Mouse (Mus musculus) CH12.LX (cell line): ENCODE results near the gene Gtf2a2. TPM values are rescaled to one million over a fixed set of nuclear protein-coding genes. Genes with fewer than 3 reads are reported as not detected.
A peak's percentile ranks its signal among the peaks of the same experiment; 100 is the strongest.

Experiments
- DNase-seq: peaks from one replicate; pipeline ENCODE4 v3.0.0-alpha.2; 2013; ENCODE audit errors: extremely low read depth
- H3K27ac ChIP-seq: 2 replicates; pipeline ENCODE4 v1.5.1; 2012; ENCODE audit warnings: low read depth, mild to moderate bottlenecking, control low read depth, moderate library complexity; ENCODE audit not compliant: insufficient read depth
- H3K27me3 ChIP-seq: replicated peaks from 2 replicates; pipeline ENCODE3; 2012; ENCODE audit warnings: inconsistent platforms
- H3K36me3 ChIP-seq, 2 experiments: replicated peaks in 1 of 2; 2 replicates each; pipeline versions ENCODE3 to v1.6.1; 2012; ENCODE audit warnings: inconsistent platforms in 1 of 2, low read length in 1 of 2, mild to moderate bottlenecking in 1 of 2, mixed read lengths in 1 of 2, moderate library complexity in 1 of 2; ENCODE audit not compliant: control insufficient read depth in 1 of 2, insufficient read depth in 1 of 2
- H3K4me1 ChIP-seq, 2 experiments: 2 replicates each; pipeline ENCODE4 v1.6.1; 2012; ENCODE audit warnings: inconsistent platforms in 1 of 2, moderate library complexity in 1 of 2; ENCODE audit not compliant: insufficient read depth in 2 of 2, control insufficient read depth in 1 of 2
- H3K4me2 ChIP-seq: 2 replicates; pipeline ENCODE4 v1.6.1; 2012; ENCODE audit warnings: low read depth, mild to moderate bottlenecking, control low read depth; ENCODE audit not compliant: poor library complexity, insufficient read depth, severe bottlenecking
- H3K4me3 ChIP-seq, 3 experiments: fragments of 150-350 bp in 1 of 3; sonication (generic) in 1 of 3; replicated peaks in 1 of 3; 2 replicates each; pipeline versions ENCODE3 to v1.5.1; 2011 to 2012; ENCODE audit warnings: low read depth in 2 of 3, low read length in 2 of 3, mild to moderate bottlenecking in 2 of 3, moderate library complexity in 2 of 3, control low read depth in 1 of 3, improper control_type of control experiment in 1 of 3, inconsistent platforms in 1 of 3, mixed read lengths in 1 of 3; ENCODE audit not compliant: poor library complexity in 1 of 3
- H3K79me2 ChIP-seq: replicated peaks from 2 replicates; pipeline ENCODE4 v1.6.1; 2012; ENCODE audit warnings: mild to moderate bottlenecking, moderate library complexity; ENCODE audit not compliant: control insufficient read depth, poor library complexity, insufficient read depth, severe bottlenecking; ENCODE audit errors: extremely low read depth
- H3K9ac ChIP-seq: 2 replicates; pipeline ENCODE4 v1.6.1; 2012; ENCODE audit warnings: low read depth, mild to moderate bottlenecking, control low read depth, moderate library complexity; ENCODE audit not compliant: insufficient read depth
- H3K9me3 ChIP-seq: replicated peaks from 2 replicates; pipeline ENCODE3; 2012; ENCODE audit warnings: low read length, inconsistent platforms, mixed read lengths
- BHLHE40 ChIP-seq: IDR thresholded peaks from 2 replicates; pipeline ENCODE4 v1.6.1; 2011; ENCODE audit warnings: mild to moderate bottlenecking, low read depth, low read length, improper control_type of control experiment
- CTCF ChIP-seq, 2 experiments: IDR thresholded peaks in 1 of 2; conservative IDR thresholded peaks in 1 of 2; 2 replicates each; pipeline ENCODE4 v1.5.1; 2011 to 2012; ENCODE audit warnings: low read depth in 2 of 2, low read length in 2 of 2, improper control_type of control experiment in 1 of 2, inconsistent platforms in 1 of 2, mild to moderate bottlenecking in 1 of 2, moderate library complexity in 1 of 2
- E2F4 ChIP-seq: IDR thresholded peaks from 2 replicates; pipeline ENCODE4 v1.6.1; 2011; ENCODE audit warnings: low read depth, low read length, improper control_type of control experiment; ENCODE audit not compliant: insufficient replicate concordance
- EP300 ChIP-seq: IDR thresholded peaks from 2 replicates; pipeline ENCODE4 v1.6.1; 2011; ENCODE audit warnings: low read length, improper control_type of control experiment
- ETS1 ChIP-seq: conservative IDR thresholded peaks from 2 replicates; pipeline ENCODE4 v1.6.1; 2012; ENCODE audit warnings: low read depth, mild to moderate bottlenecking, inconsistent platforms, low read length, improper control_type of control experiment, moderate library complexity
- IRF4 ChIP-seq: IDR thresholded peaks from 2 replicates; pipeline ENCODE4 v1.6.1; 2014; ENCODE audit warnings: low read depth, mild to moderate bottlenecking, inconsistent platforms, low read length, improper control_type of control experiment
- JUND ChIP-seq: conservative IDR thresholded peaks from 2 replicates; pipeline ENCODE4 v1.6.1; 2011; ENCODE audit warnings: low read depth, low read length, improper control_type of control experiment
- KAT2A ChIP-seq: IDR thresholded peaks from 2 replicates; pipeline ENCODE4 v1.6.1; 2012; ENCODE audit warnings: low read length, improper control_type of control experiment, inconsistent platforms; ENCODE audit not compliant: insufficient replicate concordance
- MAX ChIP-seq: IDR thresholded peaks from 2 replicates; pipeline ENCODE4 v1.6.1; 2011; ENCODE audit warnings: low read length, improper control_type of control experiment
- MEF2A ChIP-seq: IDR thresholded peaks from 2 replicates; pipeline ENCODE4 v1.6.1; 2014; ENCODE audit warnings: low read depth, mild to moderate bottlenecking, inconsistent platforms, low read length, improper control_type of control experiment, borderline replicate concordance
- POLR2A ChIP-seq: IDR thresholded peaks from 2 replicates; pipeline ENCODE4 v1.6.1; 2011; ENCODE audit warnings: low read depth, mild to moderate bottlenecking, improper control_type of control experiment, low read length
- SMC3 ChIP-seq: IDR thresholded peaks from 2 replicates; pipeline ENCODE4 v1.6.1; 2011; ENCODE audit warnings: low read depth, low read length, improper control_type of control experiment
- TBP ChIP-seq: conservative IDR thresholded peaks from 2 replicates; pipeline ENCODE4 v1.6.1; 2011; ENCODE audit warnings: low read depth, low read length, improper control_type of control experiment
- TCF12 ChIP-seq: IDR thresholded peaks from 2 replicates; pipeline ENCODE4 v1.6.1; 2014; ENCODE audit warnings: low read depth, mild to moderate bottlenecking, inconsistent platforms, low read length, improper control_type of control experiment
- UBTF ChIP-seq: IDR thresholded peaks from 2 replicates; pipeline ENCODE4 v1.6.1; 2012; ENCODE audit warnings: low read depth, mild to moderate bottlenecking, inconsistent platforms, low read length, improper control_type of control experiment, moderate library complexity
- USF1 ChIP-seq: IDR thresholded peaks from 2 replicates; pipeline ENCODE4 v1.6.1; 2014; ENCODE audit warnings: low read depth, mild to moderate bottlenecking, inconsistent platforms, low read length, improper control_type of control experiment
- USF2 ChIP-seq: conservative IDR thresholded peaks from 2 replicates; pipeline ENCODE4 v1.6.1; 2011; ENCODE audit warnings: low read depth, low read length, improper control_type of control experiment
- ZKSCAN1 ChIP-seq: IDR thresholded peaks from 2 replicates; pipeline ENCODE4 v1.6.1; 2012; ENCODE audit warnings: low read depth, inconsistent platforms, low read length, improper control_type of control experiment, borderline replicate concordance
- ZMIZ1 ChIP-seq: IDR thresholded peaks from 2 replicates; pipeline ENCODE4 v1.6.1; 2012; ENCODE audit warnings: low read depth, mild to moderate bottlenecking, inconsistent platforms, low read length, improper control_type of control experiment
- dilution Hi-C: fragments of 300-500 bp; cut with MboI; formaldehyde crosslinking; loops from 2 replicates; pipeline ENCODE4 v1.14.3; 2020; ENCODE audit warnings: low sequenced_read_pairs; ENCODE audit not compliant: extremely low pct_unique_long_range_greater_than_20kb, extremely low pct_ligation_motif_present
- in situ Hi-C: fragments of 300-500 bp; cut with MboI; formaldehyde crosslinking; loops from 3 replicates; pipeline ENCODE4 v1.14.3; 2019; ENCODE audit warnings: low sequenced_read_pairs, low pct_ligation_motif_present, low pct_unique_long_range_greater_than_20kb, mixed read lengths
- polyA plus RNA-seq: library from polyadenylated mRNA; unstranded; fragments of >175 nt; gene quantifications from 2 replicates; pipeline ENCODE4 v1.2.1, GENCODE M21; 2012; ENCODE audit warnings: low read depth; ENCODE audit not compliant: insufficient read length
- total RNA-seq, 2 experiments: library from RNA; depleted of rRNA; stranded (reverse); fragments of 300-350 nt in 1 of 2; fragments of >200 nt in 1 of 2; gene quantifications; 2 replicates each; pipeline ENCODE4 v1.2.3; 2012 to 2014

Gene Gtf2a2
- total and polyA plus RNA-seq, 3 experiments, result 51.1 to 156 (median 109) TPM

- dilution Hi-C loops, result no loop called here
- Histone ChIP-seq H3K9me3 (peaks cover 2% of the 10 kb centered on the region), H3K4me3 (no peak overlapping the region), H3K9ac (no peak overlapping the region)
- no peak for DNase-seq
- TF ChIP-seq CTCF (conservative IDR thresholded peaks at IDR 0.05 in 1 of 2, IDR thresholded peaks at IDR 0.05 in 1 of 2; ENCODE audit: low read depth in 2 of 2, low read length in 2 of 2) (peak in 1 of 2 experiments; percentile 48; a peak in 2 of 4 replicates), MAX (no peak)
- TF ChIP-seq, all 38 proteins: peak for 1
- Histone ChIP-seq H3K79me2 (peaks cover 4% of the 10 kb centered on the region), H3K4me1 (peaks cover 0 to 10% of the 10 kb centered on the region in 2 experiments; a peak in 3 of 4 replicates), H3K27ac (no peak overlapping the region), H3K27me3 (no peaks in the 10 kb centered on the region), H3K4me2 (no peak overlapping the region), H3K36me3 (peaks cover 67 to 94% of the 10 kb centered on the region in 2 experiments)
- in situ Hi-C loops, result no loop called here
Measured at GRCm38 (mm10) chr9:69999318-69999717, 13.0 kb upstream of the Gtf2a2 start.

DNA sequence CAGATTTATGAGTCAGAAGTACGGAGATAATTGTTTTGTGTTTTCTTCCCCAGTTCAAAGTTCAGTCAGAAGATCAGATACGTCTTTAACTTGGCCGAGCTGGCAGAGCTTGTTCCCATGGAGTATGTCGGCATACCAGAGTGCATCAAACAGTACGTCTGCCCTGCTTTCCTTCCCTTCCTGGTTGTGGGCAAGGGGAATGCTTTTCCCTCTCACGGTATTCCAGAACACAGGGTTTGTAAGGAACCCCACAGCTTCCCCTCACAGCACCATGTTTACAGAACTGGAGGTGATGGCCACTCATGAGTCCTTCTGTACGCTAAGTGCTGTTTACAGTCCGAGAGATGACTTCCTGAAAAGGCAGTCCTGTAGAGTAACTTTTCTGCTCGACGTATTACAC, 8.8 kb upstream of the Gtf2a2 start:
- H3K9me3 ChIP-seq, result peaks cover 2% of the 10 kb centered on the region
- H3K4me1 ChIP-seq, result no peaks in the 10 kb centered on the region
- in situ Hi-C loops, result no loop called here
- H3K27me3 ChIP-seq, result no peaks in the 10 kb centered on the region
- no peak for DNase-seq
- no peak overlapping the region for H3K4me3 ChIP-seq
- TF ChIP-seq USF2, result no peak
- no peak for TF ChIP-seq KAT2A
- no peak for TF ChIP-seq TCF12
- TF ChIP-seq ETS1, result no peak
- H3K4me2 ChIP-seq, result no peak overlapping the region
- H3K9ac ChIP-seq, result no peak overlapping the region
- no peaks in the 10 kb centered on the region for H3K79me2 ChIP-seq
- no peak overlapping the region for H3K27ac ChIP-seq
- peaks cover 55 to 91% of the 10 kb centered on the region in 2 experiments for H3K36me3 ChIP-seq
- dilution Hi-C loops, result no loop called here

DNA sequence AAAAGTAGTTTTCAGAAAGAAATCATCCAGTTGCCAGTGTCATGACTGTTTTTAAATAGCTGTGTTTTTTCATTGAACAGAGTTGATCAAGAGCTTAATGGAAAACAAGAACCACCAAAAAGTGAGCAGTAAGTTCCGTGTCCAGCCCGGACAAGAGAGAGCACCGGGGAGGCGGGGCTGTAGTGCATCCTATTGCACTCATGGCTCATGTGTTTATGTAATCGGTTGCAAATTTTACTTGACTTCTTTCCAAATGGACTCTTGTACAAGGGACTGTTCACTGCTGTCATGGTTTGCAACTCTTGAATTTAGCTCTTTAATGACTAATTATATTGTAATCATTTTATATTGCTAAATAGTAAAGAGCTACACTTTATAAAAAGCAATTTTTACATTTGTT, 5.4 kb upstream of the Gtf2a2 start:
- no peaks in the 10 kb centered on the region for H3K27me3 ChIP-seq
- DNase-seq, result no peak
- H3K4me1 ChIP-seq, result no peaks in the 10 kb centered on the region
- in situ Hi-C loops, result no loop called here
- H3K79me2 ChIP-seq, result no peaks in the 10 kb centered on the region
- H3K4me3 ChIP-seq, result no peak overlapping the region
- no peak overlapping the region for H3K9ac ChIP-seq
- dilution Hi-C loops, result no loop called here
- no peak overlapping the region for H3K4me2 ChIP-seq
- peaks cover 37 to 84% of the 10 kb centered on the region in 2 experiments for H3K36me3 ChIP-seq
- TF ChIP-seq ZMIZ1 (no peak), EP300 (no peak), JUND (no peak), BHLHE40 (no peak), SMC3 (no peak), MEF2A (no peak), IRF4 (no peak), ZKSCAN1 (no peak), USF1 (no peak), KAT2A (no peak), TBP (no peak), POLR2A (no peak), UBTF (no peak), E2F4 (no peak), ETS1 (no peak), CTCF (conservative IDR thresholded peaks at IDR 0.05 in 1 of 2, IDR thresholded peaks at IDR 0.05 in 1 of 2; ENCODE audit: low read depth in 2 of 2, low read length in 2 of 2) (no peak)
- no peak overlapping the region for H3K27ac ChIP-seq
- no peaks in the 10 kb centered on the region for H3K9me3 ChIP-seq
